In the genomic region with DNA sequence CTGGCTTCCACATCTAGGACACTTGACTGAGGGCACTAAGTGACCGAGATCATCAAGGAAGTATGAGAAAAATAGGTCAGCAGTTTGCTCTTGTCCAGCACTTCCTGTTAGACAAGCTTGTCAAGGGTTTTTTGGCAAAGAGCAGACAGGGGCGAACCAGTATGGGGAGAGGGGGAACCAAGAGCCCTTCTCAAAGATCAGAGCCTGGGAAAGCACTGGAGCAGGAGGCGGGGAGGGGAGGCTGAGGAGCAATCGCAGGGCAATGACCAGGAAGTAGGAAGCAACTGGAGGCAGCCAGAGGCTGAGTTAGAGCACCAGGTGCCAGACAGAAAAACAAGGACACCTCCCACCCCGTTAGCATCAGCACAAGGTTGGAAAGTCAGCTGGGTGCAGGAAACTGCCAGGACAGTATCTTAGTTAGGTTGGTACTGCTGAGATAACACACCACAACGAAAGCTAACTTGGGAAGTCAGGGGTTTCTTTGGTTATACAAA, we compare ENCODE assay signal across 11 mouse cellular contexts. TPM values are rescaled to one million over a fixed set of nuclear protein-coding genes. Genes with fewer than 3 reads are reported as not detected.
DNase-seq lines count a peak whose midpoint lies in the region; ATAC-seq and TF ChIP-seq lines count a peak whose summit lies in the region.
"Had no signal": no experiment of that assay in that cellular context is flagged by ENCODE, and none has a peak within 500 bp of the region (broad histone marks: within the 10 kb centered on the region; RNA-seq: fewer than 3 reads in every experiment).

No protein-coding gene starts in this region.

- H3K9me3 ChIP-seq in intestine, embryonic 15.5 days = no peaks in the 10 kb centered on the region
- H3K9me3 ChIP-seq in stomach, postnatal 0 days (ENCODE audit: control insufficient read depth, low read length) = no peaks in the 10 kb centered on the region

- H3K4me2 ChIP-seq in intestine, embryonic 15.5 days (replicated peaks) = peak overlapping the region; percentile 22
- no peak overlapping the region for H3K4me2 ChIP-seq in stomach, postnatal 0 days (replicated peaks; ENCODE audit: low read depth)

- no peaks in the 10 kb centered on the region for H3K27me3 ChIP-seq in intestine, embryonic 15.5 days (replicated peaks)
- H3K27me3 ChIP-seq in stomach, postnatal 0 days (ENCODE audit: control insufficient read depth, insufficient read depth, low read length) = no peaks in the 10 kb centered on the region
- H3K27me3 ChIP-seq: Patski had no signal

- TF ChIP-seq EP300 in stomach, postnatal 0 days (optimal IDR thresholded peaks at IDR 0.05) = no peak

- no peak for TF ChIP-seq POLR2A in lung, adult 2 months (IDR thresholded peaks at IDR 0.05; ENCODE audit: borderline replicate concordance, extremely low read depth, low read depth, low read length)

- ATAC-seq in intestine, embryonic 15.5 days = peak; percentile 44
- ATAC-seq in stomach, postnatal 0 days (ENCODE audit: low FRiP score, low TSS enrichment) = peak; percentile 17; the same call in 1 of the 2 replicates
- ATAC-seq: Patski had no signal

- H3K9ac ChIP-seq in intestine, embryonic 15.5 days = no peak overlapping the region
- no peak overlapping the region for H3K9ac ChIP-seq in stomach, postnatal 0 days (ENCODE audit: low read length)

- H3K36me3 ChIP-seq in intestine, embryonic 15.5 days = no peaks in the 10 kb centered on the region
- no peaks in the 10 kb centered on the region for H3K36me3 ChIP-seq in stomach, postnatal 0 days (ENCODE audit: control insufficient read depth, insufficient read depth, low read length)

- 13% methylated on average over 6 of the region's 6 CpGs for WGBS in intestine, embryonic 15.5 days
- WGBS in lung, adult 2 months = 12% methylated on average over 6 of the region's 6 CpGs
- 22% methylated on average over 6 of the region's 6 CpGs for WGBS in stomach, postnatal 0 days

- DNase-seq in urinary bladder, postnatal 14 days (ENCODE audit: low spot score) = peak; percentile 74
- DNase-seq in urinary bladder, adult 2 months (ENCODE audit: low spot score) = no peak
- DNase-seq in lung, adult 2 months = peak; percentile 58
- peak; percentile 61 for DNase-seq in stomach, postnatal 0 days (ENCODE audit: low spot score)
- DNase-seq in left cerebral cortex, adult 2 months (ENCODE audit: extremely low spot score in 1 of 2, low spot score in 2 of 2) = no peak
- DNase-seq in frontal cortex, adult 2 months (ENCODE audit: extremely low spot score in 1 of 2, low spot score in 1 of 2) = no peak
- no peak for DNase-seq in adrenal gland, postnatal 10 days
- DNase-seq: cerebellum, adult 8-10 months; right cerebral cortex, adult 18-20 months had no signal

- peak overlapping the region; percentile 82 for H3K27ac ChIP-seq in intestine, embryonic 15.5 days
- peak overlapping the region; percentile 73 for H3K27ac ChIP-seq in stomach, postnatal 0 days (replicated peaks)
- no peak overlapping the region for H3K27ac ChIP-seq in left cerebral cortex, adult 2 months

- H3K4me3 ChIP-seq in intestine, embryonic 15.5 days (replicated peaks) = no peak overlapping the region
- H3K4me3 ChIP-seq in lung, adult 2 months (replicated peaks; ENCODE audit: extremely low read depth, low read depth, low read length) = no peak overlapping the region
- no peak overlapping the region for H3K4me3 ChIP-seq in stomach, postnatal 0 days (ENCODE audit: low read depth, low read length)
- no peak overlapping the region for H3K4me3 ChIP-seq in left cerebral cortex, adult 2 months

- intact Hi-C loops in left cerebral cortex, adult 2 months (cut with DNase I) = no loop called here

- H3K4me1 ChIP-seq in intestine, embryonic 15.5 days (replicated peaks) = peaks cover 72% of the 10 kb centered on the region
- H3K4me1 ChIP-seq in lung, adult 2 months (ENCODE audit: control insufficient read depth, insufficient read depth, low read length) = peaks cover 43% of the 10 kb centered on the region
- H3K4me1 ChIP-seq in stomach, postnatal 0 days (replicated peaks; ENCODE audit: control insufficient read depth, insufficient read depth) = peaks cover 9% of the 10 kb centered on the region

- no peak for TF ChIP-seq CTCF in lung, adult 2 months (IDR thresholded peaks at IDR 0.05; ENCODE audit: insufficient read depth, low read length)
- TF ChIP-seq CTCF in stomach, postnatal 0 days (IDR thresholded peaks at IDR 0.05; ENCODE audit: low read depth) = no peak
- no peak for TF ChIP-seq CTCF in left cerebral cortex, adult 2 months (IDR thresholded peaks at IDR 0.05)

RNA-seq across cellular contexts. Expression of gene Vav2, which starts 8.2 kb away (rescaled TPM):
- polyA plus RNA-seq in urinary bladder, adult 2 months (2012; rRNA removed) = 24.7 and 25.8 TPM in 2 replicates
- polyA plus RNA-seq in intestine, embryonic 15.5 days (2015; fragmentation: Nextera tagmentation; extraction: Ambion mirVana) = 5.4 and 6.1 TPM in 2 replicates
- 30.9 and 32.7 TPM in 2 replicates for polyA plus RNA-seq in lung, adult 2 months (2012; rRNA removed)
- 2.7 and 2.9 TPM in 2 replicates for polyA plus RNA-seq in stomach, postnatal 0 days (2015; fragmentation: Nextera tagmentation; extraction: Ambion mirVana)
- 10 to 100 TPM; 10.2 to 10.5 TPM for total RNA-seq in left cerebral cortex, adult 2 months (2021)
- 18.7 and 19.2 TPM in 2 replicates for polyA plus RNA-seq in frontal cortex, adult 2 months (2012; rRNA removed)
- total RNA-seq in adrenal gland, postnatal 10 days (2021) = 10 to 100 TPM; 21.5 to 29.6 TPM

RNA-seq across cellular contexts. Expression of gene Brd3os, which starts 23.5 kb away (rescaled TPM):
- 8.0 and 10.2 TPM in 2 replicates for polyA plus RNA-seq in urinary bladder, adult 2 months (2012; rRNA removed)
- polyA plus RNA-seq in intestine, embryonic 15.5 days (2015; fragmentation: Nextera tagmentation; extraction: Ambion mirVana) = 4.8 and 6.1 TPM in 2 replicates
- 9.3 and 10.6 TPM in 2 replicates for polyA plus RNA-seq in lung, adult 2 months (2012; rRNA removed)
- polyA plus RNA-seq in stomach, postnatal 0 days (2015; fragmentation: Nextera tagmentation; extraction: Ambion mirVana) = 2.8 and 3.4 TPM in 2 replicates
- total RNA-seq in left cerebral cortex, adult 2 months (2021) = 10 to 100 TPM; 26.7 to 27.6 TPM
- 40.8 and 44.4 TPM in 2 replicates for polyA plus RNA-seq in frontal cortex, adult 2 months (2012; rRNA removed)
- total RNA-seq in adrenal gland, postnatal 10 days (2021) = 1 to 10 TPM; 4.8 to 5.7 TPM

Comparison
In these comparisons a context has a peak if more than half of its experiments do, and no peak if none do; other contexts are left out.
1. DNase-seq: peak in urinary bladder, postnatal 14 days (single experiment), lung, adult 2 months (single experiment) and stomach, postnatal 0 days (single experiment); none in urinary bladder, adult 2 months (single experiment), left cerebral cortex, adult 2 months (0 of 2), frontal cortex, adult 2 months (0 of 2) and adrenal gland, postnatal 10 days (single experiment).